Mouse (Mus musculus): ENCODE measurements at regions not wholly inside any gene's neighbourhood (a gene's known extent, or its start where the extent isn't known, plus 50 kb on each side); places are given as distances from the start of the nearest gene placed in this dataset.
A peak's percentile ranks its signal among the peaks of the same experiment; 100 is the strongest.

DNA sequence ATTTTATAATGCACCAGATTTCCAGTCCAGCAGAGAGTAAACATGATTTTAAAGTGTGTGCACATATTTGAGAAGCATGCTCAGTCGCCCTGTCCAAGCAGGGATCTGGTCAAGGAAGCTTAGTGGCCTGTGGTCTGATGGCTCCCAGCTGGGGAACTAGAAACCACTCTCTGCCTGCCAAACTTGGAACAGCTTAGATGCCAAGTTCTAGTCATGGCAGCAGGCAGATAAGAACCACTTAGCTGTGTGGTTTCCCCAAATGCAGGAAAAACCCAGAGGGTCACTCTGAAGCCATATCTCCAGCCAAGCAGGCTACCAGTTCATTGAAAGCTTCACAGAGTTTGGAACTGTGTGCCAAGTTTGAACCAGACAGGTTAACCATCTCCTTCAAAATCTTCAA is 86.1 kb downstream of the Fam114a2 start:
- no peak for TF ChIP-seq CTCF (IDR thresholded peaks at IDR 0.05; ENCODE audit: borderline replicate concordance, extremely low read depth, insufficient read depth, insufficient read length)
- TF ChIP-seq POLR2A (IDR thresholded peaks at IDR 0.05; ENCODE audit: borderline replicate concordance, extremely low read depth, insufficient read depth, insufficient read length, poor library complexity, severe bottlenecking) = no peak
- DNase-seq (ENCODE audit: low read depth) = no peak

GRCm38 (mm10) chr11:57431886-57432285 is 86.5 kb downstream of the Fam114a2 start:
- DNase-seq (ENCODE audit: low read depth) = no peak
- TF ChIP-seq POLR2A (IDR thresholded peaks at IDR 0.05; ENCODE audit: borderline replicate concordance, extremely low read depth, insufficient read depth, insufficient read length, poor library complexity, severe bottlenecking) (no peak), CTCF (IDR thresholded peaks at IDR 0.05; ENCODE audit: borderline replicate concordance, extremely low read depth, insufficient read depth, insufficient read length) (peak; percentile 22; the same call in 1 of the 2 replicates)

DNA sequence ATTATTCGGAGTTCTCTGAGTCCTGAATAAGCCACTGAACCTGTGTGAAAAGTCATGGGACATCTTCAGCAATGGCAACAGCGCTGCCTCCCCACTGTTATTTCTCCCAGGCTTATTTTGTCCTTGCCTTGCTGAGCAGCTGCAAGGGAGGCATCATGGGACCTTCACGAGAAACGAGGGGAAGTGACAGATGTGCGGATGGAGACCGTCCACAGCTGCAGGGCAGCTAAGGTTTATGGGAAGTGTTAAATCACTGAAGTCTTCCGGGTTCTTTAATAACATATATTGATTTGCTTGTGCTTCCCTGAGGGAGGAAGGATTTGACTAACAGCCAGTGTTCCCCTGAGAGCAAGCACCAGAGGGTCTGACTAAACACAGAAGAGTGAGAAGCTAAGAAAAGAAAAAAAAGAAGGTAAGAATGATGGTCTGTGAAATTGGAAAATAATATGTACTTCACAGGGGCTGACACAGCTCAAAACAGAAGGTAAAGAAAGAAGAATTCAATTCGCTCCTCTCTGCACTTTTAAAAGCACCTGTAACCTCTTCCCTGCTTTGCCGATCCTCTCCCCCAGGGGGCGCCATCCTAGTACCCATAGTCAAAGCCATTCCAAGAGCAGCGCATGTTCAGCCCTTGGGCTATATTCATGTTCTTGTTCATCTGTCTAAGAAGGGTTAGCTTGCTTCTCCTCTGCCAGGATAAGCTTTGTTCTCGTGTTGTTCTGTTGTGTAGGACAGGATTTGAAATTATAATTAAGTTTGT is 92.2 kb downstream of the Fam114a2 start:
- TF ChIP-seq POLR2A (IDR thresholded peaks at IDR 0.05; ENCODE audit: borderline replicate concordance, extremely low read depth, insufficient read depth, insufficient read length, poor library complexity, severe bottlenecking) = no peak
- peak; percentile 47; the same call in 1 of the 2 replicates for TF ChIP-seq CTCF (IDR thresholded peaks at IDR 0.05; ENCODE audit: borderline replicate concordance, extremely low read depth, insufficient read depth, insufficient read length)
- no peak for DNase-seq (ENCODE audit: low read depth)

DNA sequence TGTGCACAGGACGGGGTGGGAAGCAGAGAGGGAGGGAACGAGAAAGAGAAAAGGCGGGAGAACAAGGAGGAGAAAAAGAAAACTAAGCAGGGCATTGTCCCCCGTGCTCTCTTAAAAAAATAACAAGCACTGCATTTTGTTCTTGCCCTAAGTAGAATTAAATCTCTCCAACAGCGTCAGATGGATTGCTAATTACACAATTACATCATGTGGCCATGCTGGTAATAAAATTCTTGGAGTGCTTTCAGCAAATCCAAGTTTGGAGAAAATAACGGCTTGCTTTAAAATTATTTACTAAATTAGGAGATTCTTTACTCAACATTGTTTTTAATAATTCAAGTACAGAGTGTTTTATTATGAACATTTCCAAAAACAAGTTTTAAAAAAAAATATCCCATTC is 99.0 kb downstream of the Fam114a2 start:
- TF ChIP-seq POLR2A (IDR thresholded peaks at IDR 0.05; ENCODE audit: borderline replicate concordance, extremely low read depth, insufficient read depth, insufficient read length, poor library complexity, severe bottlenecking) (no peak), CTCF (IDR thresholded peaks at IDR 0.05; ENCODE audit: borderline replicate concordance, extremely low read depth, insufficient read depth, insufficient read length) (no peak)
- no peak for DNase-seq (ENCODE audit: low read depth)

GRCm38 (mm10) chr11:57416011-57416410 is 102.4 kb downstream of the Fam114a2 start:
- no peak for DNase-seq (ENCODE audit: low read depth)
- TF ChIP-seq POLR2A (IDR thresholded peaks at IDR 0.05; ENCODE audit: borderline replicate concordance, extremely low read depth, insufficient read depth, insufficient read length, poor library complexity, severe bottlenecking) (no peak), CTCF (IDR thresholded peaks at IDR 0.05; ENCODE audit: borderline replicate concordance, extremely low read depth, insufficient read depth, insufficient read length) (no peak)

DNA sequence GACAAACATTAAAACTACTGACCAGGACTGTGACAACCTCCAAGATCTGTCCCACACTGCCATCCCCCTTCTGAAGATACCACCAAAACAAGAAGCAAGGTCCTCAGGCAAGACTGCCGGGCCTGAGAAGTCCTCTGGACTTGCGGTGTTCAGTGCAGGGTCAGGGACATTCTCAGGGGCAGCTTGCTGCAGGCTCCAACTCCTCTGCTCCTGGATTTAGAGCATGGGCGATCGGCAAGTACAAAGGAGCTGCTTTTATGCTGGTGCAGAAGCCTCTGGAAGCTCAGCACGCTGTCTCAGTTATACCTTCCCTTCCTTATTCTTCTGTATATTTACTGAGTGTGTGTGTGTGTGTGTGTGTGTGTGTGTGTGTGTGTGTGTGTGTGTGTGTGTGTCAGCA is 103.2 kb downstream of the Fam114a2 start:
- no peak for TF ChIP-seq CTCF (IDR thresholded peaks at IDR 0.05; ENCODE audit: borderline replicate concordance, extremely low read depth, insufficient read depth, insufficient read length)
- no peak for TF ChIP-seq POLR2A (IDR thresholded peaks at IDR 0.05; ENCODE audit: borderline replicate concordance, extremely low read depth, insufficient read depth, insufficient read length, poor library complexity, severe bottlenecking)
- DNase-seq (ENCODE audit: low read depth) = peak; percentile 43

GRCm38 (mm10) chr11:57414697-57415096 is 103.7 kb downstream of the Fam114a2 start:
- TF ChIP-seq POLR2A (IDR thresholded peaks at IDR 0.05; ENCODE audit: borderline replicate concordance, extremely low read depth, insufficient read depth, insufficient read length, poor library complexity, severe bottlenecking) (no peak), CTCF (IDR thresholded peaks at IDR 0.05; ENCODE audit: borderline replicate concordance, extremely low read depth, insufficient read depth, insufficient read length) (no peak)
- peak; percentile 75 for DNase-seq (ENCODE audit: low read depth)

- no peak for TF ChIP-seq CTCF (IDR thresholded peaks at IDR 0.05; ENCODE audit: borderline replicate concordance, extremely low read depth, insufficient read depth, insufficient read length)
- TF ChIP-seq POLR2A (IDR thresholded peaks at IDR 0.05; ENCODE audit: borderline replicate concordance, extremely low read depth, insufficient read depth, insufficient read length, poor library complexity, severe bottlenecking) = no peak
- DNase-seq (ENCODE audit: low read depth) = no peak
These were observed 105.1 kb downstream of the Fam114a2 start for GRCm38 (mm10) chr11:57413271-57413670.

DNA sequence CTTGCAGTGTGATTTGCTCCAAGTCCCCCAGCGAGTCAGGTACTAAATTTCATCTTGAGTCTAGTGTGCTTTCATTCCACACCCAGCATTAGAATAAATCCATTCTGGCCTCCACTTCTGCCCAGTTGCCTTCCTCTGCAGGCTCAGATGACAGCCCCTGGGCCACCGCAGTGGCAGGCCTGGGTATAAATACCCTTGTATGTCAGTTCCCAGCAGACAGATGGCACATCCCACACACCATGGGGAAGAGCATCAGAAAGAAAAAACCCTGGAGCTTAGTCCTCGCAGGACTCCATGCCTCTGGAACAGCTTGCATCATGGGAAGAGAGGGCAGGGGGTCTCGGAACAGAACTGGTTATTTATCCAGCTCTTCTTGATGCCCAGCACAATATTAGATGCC is 105.7 kb downstream of the Fam114a2 start:
- no peak for DNase-seq (ENCODE audit: low read depth)
- TF ChIP-seq POLR2A (IDR thresholded peaks at IDR 0.05; ENCODE audit: borderline replicate concordance, extremely low read depth, insufficient read depth, insufficient read length, poor library complexity, severe bottlenecking) = no peak
- TF ChIP-seq CTCF (IDR thresholded peaks at IDR 0.05; ENCODE audit: borderline replicate concordance, extremely low read depth, insufficient read depth, insufficient read length) = no peak

DNA sequence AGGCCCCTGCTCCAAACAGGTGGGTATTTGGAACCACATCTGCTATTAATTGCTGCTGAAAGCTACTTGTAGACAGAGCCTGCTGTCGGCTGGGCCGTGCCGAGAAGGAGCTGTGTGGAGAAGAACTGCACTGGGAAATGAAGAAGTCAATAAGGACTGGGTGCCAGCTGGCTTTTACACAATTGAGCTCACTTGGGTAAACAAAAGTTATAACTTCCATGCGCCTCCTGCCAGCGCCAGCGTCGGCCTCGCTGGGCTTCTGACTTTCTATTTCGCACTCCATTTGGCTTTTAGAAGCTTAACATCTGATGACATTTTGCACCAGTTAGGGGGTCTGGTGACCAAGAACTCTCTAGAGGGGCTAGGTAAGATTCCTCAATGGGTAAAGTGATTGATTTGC is 114.2 kb downstream of the Fam114a2 start:
- TF ChIP-seq POLR2A (IDR thresholded peaks at IDR 0.05; ENCODE audit: borderline replicate concordance, extremely low read depth, insufficient read depth, insufficient read length, poor library complexity, severe bottlenecking) (no peak), CTCF (IDR thresholded peaks at IDR 0.05; ENCODE audit: borderline replicate concordance, extremely low read depth, insufficient read depth, insufficient read length) (no peak)
- peak; percentile 72 for DNase-seq (ENCODE audit: low read depth)

GRCm38 (mm10) chr11:57401610-57402009 is 116.8 kb downstream of the Fam114a2 start:
- peak; percentile 76 for DNase-seq (ENCODE audit: low read depth)
- TF ChIP-seq CTCF (IDR thresholded peaks at IDR 0.05; ENCODE audit: borderline replicate concordance, extremely low read depth, insufficient read depth, insufficient read length) (no peak), POLR2A (IDR thresholded peaks at IDR 0.05; ENCODE audit: borderline replicate concordance, extremely low read depth, insufficient read depth, insufficient read length, poor library complexity, severe bottlenecking) (no peak)

DNA sequence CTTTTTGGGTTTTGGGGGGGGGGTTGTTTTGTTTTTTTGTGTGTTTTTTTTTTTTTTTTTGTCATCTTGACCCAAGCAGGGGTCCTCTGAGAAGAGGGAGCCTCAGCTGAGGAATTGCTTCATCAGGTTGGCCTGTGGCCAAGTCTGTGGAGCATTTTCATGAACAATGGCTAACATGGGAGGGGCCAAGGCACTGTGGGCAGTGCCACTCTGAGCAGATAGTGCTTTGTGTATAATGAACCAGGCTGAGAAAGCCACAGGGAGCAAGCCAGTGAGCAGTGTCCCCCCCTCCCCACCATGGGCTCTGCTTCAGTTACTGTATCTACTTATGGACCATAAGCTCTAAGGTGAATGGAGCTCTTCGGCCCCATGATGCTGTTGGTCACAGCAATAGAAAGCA is 119.1 kb downstream of the Fam114a2 start:
- TF ChIP-seq POLR2A (IDR thresholded peaks at IDR 0.05; ENCODE audit: borderline replicate concordance, extremely low read depth, insufficient read depth, insufficient read length, poor library complexity, severe bottlenecking) (no peak), CTCF (IDR thresholded peaks at IDR 0.05; ENCODE audit: borderline replicate concordance, extremely low read depth, insufficient read depth, insufficient read length) (no peak)
- peak; percentile 54 for DNase-seq (ENCODE audit: low read depth)

All from brain, embryonic 14.5 days (tissue).